8 mouse cellular contexts compared by ENCODE assay signal in the genomic region with DNA sequence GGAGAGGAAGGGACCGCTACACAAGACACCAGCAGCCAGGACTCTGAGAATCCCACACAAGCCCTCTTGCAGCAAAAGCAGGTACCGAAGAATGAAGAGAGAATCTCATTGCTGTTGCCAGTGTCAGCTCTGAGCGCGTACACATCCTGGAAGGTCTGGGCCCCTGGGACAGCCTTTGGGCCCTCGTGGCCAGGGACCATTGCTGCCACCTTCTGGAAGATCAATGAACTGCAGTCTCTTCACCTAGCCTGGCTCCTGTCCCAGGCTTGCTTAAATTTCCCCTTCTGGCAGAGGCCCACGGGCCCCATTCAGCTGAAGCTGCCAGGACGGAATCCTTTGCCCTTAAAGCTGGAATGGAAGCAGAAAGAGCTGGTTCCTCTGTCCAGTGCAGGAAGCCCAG. TPM values are rescaled to one million over a fixed set of nuclear protein-coding genes. Genes with fewer than 3 reads are reported as not detected.
A peak's percentile ranks its signal among the peaks of the same experiment; 100 is the strongest.
DNase-seq lines count a peak whose midpoint lies in the region; ATAC-seq and TF ChIP-seq lines count a peak whose summit lies in the region.

No protein-coding gene starts in this region.

- no peak overlapping the region for H3K27ac ChIP-seq in forebrain, embryonic 14.5 days (ENCODE audit: low read depth, low read length)
- H3K27ac ChIP-seq in hindbrain, embryonic 14.5 days: no peak overlapping the region
- H3K27ac ChIP-seq in limb, embryonic 10.5 days: no peak overlapping the region
- no peak overlapping the region for H3K27ac ChIP-seq in midbrain, embryonic 13.5 days
- H3K27ac ChIP-seq in testis, adult 2 months (ENCODE audit: control insufficient read depth, insufficient read depth, low read depth, low read length): no peak overlapping the region

- WGBS in forebrain, embryonic 14.5 days: 24% methylated on average over 7 of the region's 7 CpGs
- WGBS in hindbrain, embryonic 14.5 days: 24% methylated on average over 7 of the region's 7 CpGs
- WGBS in limb, embryonic 10.5 days: 36% methylated on average over 7 of the region's 7 CpGs
- 30% methylated on average over 7 of the region's 7 CpGs for WGBS in midbrain, embryonic 13.5 days

- no peaks in the 10 kb centered on the region for H3K9me3 ChIP-seq in forebrain, embryonic 14.5 days (replicated peaks; ENCODE audit: control insufficient read depth, low read length)
- no peaks in the 10 kb centered on the region for H3K9me3 ChIP-seq in hindbrain, embryonic 14.5 days (ENCODE audit: control insufficient read depth, low read length)
- no peaks in the 10 kb centered on the region for H3K9me3 ChIP-seq in limb, embryonic 10.5 days (replicated peaks)
- no peaks in the 10 kb centered on the region for H3K9me3 ChIP-seq in midbrain, embryonic 13.5 days

- peaks cover 52% of the 10 kb centered on the region for H3K36me3 ChIP-seq in forebrain, embryonic 14.5 days (ENCODE audit: control insufficient read depth, insufficient read depth, low read length)
- peaks cover 52% of the 10 kb centered on the region for H3K36me3 ChIP-seq in hindbrain, embryonic 14.5 days (replicated peaks; ENCODE audit: control insufficient read depth, insufficient read depth)
- H3K36me3 ChIP-seq in limb, embryonic 10.5 days: peaks cover 78% of the 10 kb centered on the region
- H3K36me3 ChIP-seq in midbrain, embryonic 13.5 days: peaks cover 53% of the 10 kb centered on the region
- no peaks in the 10 kb centered on the region for H3K36me3 ChIP-seq in testis, adult 2 months (ENCODE audit: control insufficient read depth, insufficient read depth, low read length)

- DNase-seq in ovary, postnatal 36 days (ENCODE audit: low spot score): peak; percentile 69
- DNase-seq in ovary, postnatal 10 days (ENCODE audit: low spot score): no peak
- DNase-seq in c-Kit-positive CD71-positive TER-119-negative erythroid progenitor cells, embryonic 14.5 days (ENCODE audit: low read depth): peak; percentile 59
- peak; percentile 78 for DNase-seq in forebrain, embryonic 14.5 days (ENCODE audit: low spot score)
- peak; percentile 76 for DNase-seq in hindbrain, embryonic 14.5 days (ENCODE audit: low spot score)
- DNase-seq in limb, embryonic 10.5 days (ENCODE audit: low spot score): peak; percentile 86

- TF ChIP-seq CTCF in testis, adult 2 months (IDR thresholded peaks at IDR 0.05; ENCODE audit: control insufficient read depth, insufficient read depth, insufficient replicate concordance, low read depth, low read length): peak; percentile 97

- peak; percentile 40 for ATAC-seq in forebrain, embryonic 14.5 days
- ATAC-seq in hindbrain, embryonic 14.5 days (ENCODE audit: low FRiP score): no peak
- peak; percentile 31; the same call in 1 of the 2 replicates for ATAC-seq in midbrain, embryonic 13.5 days

- no peaks in the 10 kb centered on the region for H3K27me3 ChIP-seq in forebrain, embryonic 14.5 days (replicated peaks; ENCODE audit: control insufficient read depth, insufficient read depth, low read length)
- no peaks in the 10 kb centered on the region for H3K27me3 ChIP-seq in hindbrain, embryonic 14.5 days (ENCODE audit: control insufficient read depth, insufficient read depth, low read length)
- no peaks in the 10 kb centered on the region for H3K27me3 ChIP-seq in limb, embryonic 10.5 days (ENCODE audit: low read depth, poor library complexity, severe bottlenecking)
- H3K27me3 ChIP-seq in midbrain, embryonic 13.5 days: no peaks in the 10 kb centered on the region
- no peaks in the 10 kb centered on the region for H3K27me3 ChIP-seq in testis, adult 2 months (ENCODE audit: control insufficient read depth, insufficient read depth, low read length)

- no peaks in the 10 kb centered on the region for H3K4me1 ChIP-seq in forebrain, embryonic 14.5 days (ENCODE audit: control insufficient read depth, insufficient read depth, low read length)
- H3K4me1 ChIP-seq in hindbrain, embryonic 14.5 days (replicated peaks; ENCODE audit: control insufficient read depth, insufficient read depth, low read length): peaks cover 3% of the 10 kb centered on the region; the same call in 1 of the 2 replicates
- peaks cover 26% of the 10 kb centered on the region for H3K4me1 ChIP-seq in limb, embryonic 10.5 days
- H3K4me1 ChIP-seq in midbrain, embryonic 13.5 days (replicated peaks): peaks cover 32% of the 10 kb centered on the region
- peaks cover 7% of the 10 kb centered on the region; the same call in 1 of the 2 replicates for H3K4me1 ChIP-seq in testis, adult 2 months (ENCODE audit: control insufficient read depth, insufficient read depth, low read length)

- H3K4me3 ChIP-seq in forebrain, embryonic 14.5 days (ENCODE audit: low read depth, low read length): no peak overlapping the region
- H3K4me3 ChIP-seq in hindbrain, embryonic 14.5 days (replicated peaks; ENCODE audit: low read length): no peak overlapping the region
- H3K4me3 ChIP-seq in limb, embryonic 10.5 days: no peak overlapping the region
- H3K4me3 ChIP-seq in midbrain, embryonic 13.5 days (replicated peaks): no peak overlapping the region
- H3K4me3 ChIP-seq in testis, adult 2 months (ENCODE audit: control insufficient read depth, low read depth, low read length): peak overlapping the region; percentile 21

- no peak overlapping the region for H3K9ac ChIP-seq in forebrain, embryonic 14.5 days (ENCODE audit: low read length)
- no peak overlapping the region for H3K9ac ChIP-seq in hindbrain, embryonic 14.5 days
- H3K9ac ChIP-seq in midbrain, embryonic 13.5 days (replicated peaks): no peak overlapping the region

- TF ChIP-seq POLR2A in testis, adult 2 months (IDR thresholded peaks at IDR 0.05; ENCODE audit: control insufficient read depth, low read depth, low read length): no peak

- no peak overlapping the region for H3K4me2 ChIP-seq in forebrain, embryonic 14.5 days (ENCODE audit: low read length)
- H3K4me2 ChIP-seq in hindbrain, embryonic 14.5 days (replicated peaks): no peak overlapping the region
- H3K4me2 ChIP-seq in midbrain, embryonic 13.5 days (replicated peaks): no peak overlapping the region

RNA-seq across cellular contexts. Expression of a gene that starts 10.0 kb away (rescaled TPM):
- polyA plus RNA-seq in forebrain, embryonic 14.5 days (2014; fragmentation: Nextera tagmentation; extraction: Ambion mirVana): 6.2 and 7.4 TPM in 2 replicates
- polyA plus RNA-seq in hindbrain, embryonic 14.5 days (2014; fragmentation: Nextera tagmentation; extraction: Ambion mirVana): 10.8 and 11.7 TPM in 2 replicates
- polyA plus RNA-seq in limb, embryonic 10.5 days (2016; fragmentation: Nextera tagmentation; extraction: Ambion mirVana): 31.1 and 44.4 TPM in 2 replicates
- 13.4 and 13.5 TPM in 2 replicates for polyA plus RNA-seq in midbrain, embryonic 13.5 days (2015; fragmentation: Nextera tagmentation; extraction: Ambion mirVana)
- polyA plus RNA-seq in testis, adult 2 months (2012; rRNA removed): 0.41 and 0.51 TPM in 2 replicates

RNA-seq across cellular contexts. Expression of a gene that starts 20.4 kb away (rescaled TPM):
- polyA plus RNA-seq in forebrain, embryonic 14.5 days (2014; fragmentation: Nextera tagmentation; extraction: Ambion mirVana): 0.20 and 0.27 TPM in 2 replicates
- 0.51 and 0.56 TPM in 2 replicates for polyA plus RNA-seq in hindbrain, embryonic 14.5 days (2014; fragmentation: Nextera tagmentation; extraction: Ambion mirVana)
- polyA plus RNA-seq in limb, embryonic 10.5 days (2016; fragmentation: Nextera tagmentation; extraction: Ambion mirVana): 0.15 and 0.31 TPM in 2 replicates
- 0.23 and 0.26 TPM in 2 replicates for polyA plus RNA-seq in midbrain, embryonic 13.5 days (2015; fragmentation: Nextera tagmentation; extraction: Ambion mirVana)
- polyA plus RNA-seq in testis, adult 2 months (2012; rRNA removed): 1.0 and 1.1 TPM in 2 replicates

RNA-seq across cellular contexts. Expression of a gene that starts 21.0 kb away (rescaled TPM):
- 4.6 and 5.4 TPM in 2 replicates for polyA plus RNA-seq in forebrain, embryonic 14.5 days (2014; fragmentation: Nextera tagmentation; extraction: Ambion mirVana)
- polyA plus RNA-seq in hindbrain, embryonic 14.5 days (2014; fragmentation: Nextera tagmentation; extraction: Ambion mirVana): 6.6 and 7.0 TPM in 2 replicates
- polyA plus RNA-seq in limb, embryonic 10.5 days (2016; fragmentation: Nextera tagmentation; extraction: Ambion mirVana): 35.0 and 38.8 TPM in 2 replicates
- 10.1 and 11.1 TPM in 2 replicates for polyA plus RNA-seq in midbrain, embryonic 13.5 days (2015; fragmentation: Nextera tagmentation; extraction: Ambion mirVana)
- 5.0 and 5.1 TPM in 2 replicates for polyA plus RNA-seq in testis, adult 2 months (2012; rRNA removed)

RNA-seq across cellular contexts. Expression of a gene that starts 36.3 kb away (rescaled TPM):
- 99.0 and 110 TPM in 2 replicates for polyA plus RNA-seq in forebrain, embryonic 14.5 days (2014; fragmentation: Nextera tagmentation; extraction: Ambion mirVana)
- polyA plus RNA-seq in hindbrain, embryonic 14.5 days (2014; fragmentation: Nextera tagmentation; extraction: Ambion mirVana): 131 and 138 TPM in 2 replicates
- polyA plus RNA-seq in limb, embryonic 10.5 days (2016; fragmentation: Nextera tagmentation; extraction: Ambion mirVana): 55.0 and 70.3 TPM in 2 replicates
- 89.4 and 92.5 TPM in 2 replicates for polyA plus RNA-seq in midbrain, embryonic 13.5 days (2015; fragmentation: Nextera tagmentation; extraction: Ambion mirVana)
- polyA plus RNA-seq in testis, adult 2 months (2012; rRNA removed): 50.7 and 55.1 TPM in 2 replicates

RNA-seq across cellular contexts. Expression of a gene that starts 40.8 kb away (rescaled TPM):
- 8.3 and 9.1 TPM in 2 replicates for polyA plus RNA-seq in forebrain, embryonic 14.5 days (2014; fragmentation: Nextera tagmentation; extraction: Ambion mirVana)
- polyA plus RNA-seq in hindbrain, embryonic 14.5 days (2014; fragmentation: Nextera tagmentation; extraction: Ambion mirVana): 9.4 and 10.1 TPM in 2 replicates
- 106 and 157 TPM in 2 replicates for polyA plus RNA-seq in limb, embryonic 10.5 days (2016; fragmentation: Nextera tagmentation; extraction: Ambion mirVana)
- 7.9 and 8.8 TPM in 2 replicates for polyA plus RNA-seq in midbrain, embryonic 13.5 days (2015; fragmentation: Nextera tagmentation; extraction: Ambion mirVana)
- polyA plus RNA-seq in testis, adult 2 months (2012; rRNA removed): 0.58 and 0.83 TPM in 2 replicates
